Mouse (Mus musculus): ENCODE measurements around the gene Polr3c. TPM values are rescaled to one million over a fixed set of nuclear protein-coding genes. Genes with fewer than 3 reads are reported as not detected.
"Not testable (repeated sequence)": the region's sequence is repeated elsewhere in the genome, so short reads cannot be mapped to it uniquely, and the experiment has no call there.

Polr3c gene
- polyA plus RNA-seq, 1 experiment from 2014 or later = 27.1 TPM

GRCm38 (mm10) chr3:96755935-96756334 lies 28.5 kb upstream of the Polr3c start:
- H3K27me3 ChIP-seq (ENCODE audit: control insufficient read depth, insufficient read depth, low read length) = no peaks in the 10 kb centered on the region
- peaks cover 10% of the 10 kb centered on the region; the same call in 1 of the 2 replicates for H3K36me3 ChIP-seq (ENCODE audit: control insufficient read depth, insufficient read depth, low read length)
- H3K4me2 ChIP-seq (ENCODE audit: low read length) = no peak overlapping the region
- no peak overlapping the region for H3K9ac ChIP-seq (ENCODE audit: low read length)
- no peak for ATAC-seq (ENCODE audit: insufficient number of reproducible peaks, insufficient read depth, low FRiP score, low read depth)
- WGBS = 91% methylated on average over 1 of the region's 1 CpGs
- H3K9me3 ChIP-seq (ENCODE audit: control insufficient read depth, low read length) = no peaks in the 10 kb centered on the region
- peaks cover 3 to 11% of the 10 kb centered on the region in 2 experiments; a peak in 3 of 4 replicates for H3K4me1 ChIP-seq (ENCODE audit: control insufficient read depth in 2 of 2, insufficient read depth in 2 of 2, low read length in 2 of 2)
- no peak overlapping the region for H3K27ac ChIP-seq (replicated peaks in 1 of 2; ENCODE audit: control insufficient read depth in 1 of 2, insufficient read depth in 1 of 2, low read depth in 2 of 2, low read length in 2 of 2)
- no peak overlapping the region for H3K4me3 ChIP-seq (ENCODE audit: control insufficient read depth in 1 of 2, insufficient read depth in 1 of 2, low read depth in 1 of 2, low read length in 2 of 2)

DNA sequence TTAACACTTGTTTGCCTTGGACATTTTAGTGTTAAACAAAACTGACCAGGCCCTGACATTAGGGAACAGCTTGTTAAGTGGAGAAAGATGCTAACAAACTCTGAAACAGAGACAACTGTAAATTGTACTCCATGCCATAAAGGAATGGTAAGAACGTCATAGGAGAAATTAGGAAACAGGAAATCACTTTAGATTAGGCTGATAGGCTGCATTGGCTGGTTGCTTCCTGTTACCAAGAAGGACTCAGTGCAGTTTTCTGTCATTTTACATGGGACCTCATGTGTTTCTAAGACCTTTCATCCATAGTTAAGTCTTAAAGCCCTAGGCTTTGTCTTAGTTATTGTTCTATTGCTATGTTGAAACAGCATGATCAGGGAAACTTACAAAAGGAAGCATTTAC lies 19.4 kb upstream of the Polr3c start:
- Histone ChIP-seq H3K27me3 (ENCODE audit: control insufficient read depth, insufficient read depth, low read length) (no peaks in the 10 kb centered on the region), H3K36me3 (ENCODE audit: control insufficient read depth, insufficient read depth, low read length) (no peaks in the 10 kb centered on the region), H3K9ac (ENCODE audit: low read length) (no peak overlapping the region), H3K27ac (replicated peaks in 1 of 2; ENCODE audit: control insufficient read depth in 1 of 2, insufficient read depth in 1 of 2, low read depth in 2 of 2, low read length in 2 of 2) (no peak overlapping the region), H3K4me2 (ENCODE audit: low read length) (no peak overlapping the region), H3K4me1 (ENCODE audit: control insufficient read depth in 2 of 2, insufficient read depth in 2 of 2, low read length in 2 of 2) (peaks cover 0 to 9% of the 10 kb centered on the region in 2 experiments; a peak in 1 of 4 replicates), H3K4me3 (ENCODE audit: control insufficient read depth in 1 of 2, insufficient read depth in 1 of 2, low read depth in 1 of 2, low read length in 2 of 2) (no peak overlapping the region), H3K9me3 (ENCODE audit: control insufficient read depth, low read length) (no peaks in the 10 kb centered on the region)
- ATAC-seq (ENCODE audit: insufficient number of reproducible peaks, insufficient read depth, low FRiP score, low read depth) = no peak
- 37% methylated on average over 1 of the region's 1 CpGs for WGBS

DNA sequence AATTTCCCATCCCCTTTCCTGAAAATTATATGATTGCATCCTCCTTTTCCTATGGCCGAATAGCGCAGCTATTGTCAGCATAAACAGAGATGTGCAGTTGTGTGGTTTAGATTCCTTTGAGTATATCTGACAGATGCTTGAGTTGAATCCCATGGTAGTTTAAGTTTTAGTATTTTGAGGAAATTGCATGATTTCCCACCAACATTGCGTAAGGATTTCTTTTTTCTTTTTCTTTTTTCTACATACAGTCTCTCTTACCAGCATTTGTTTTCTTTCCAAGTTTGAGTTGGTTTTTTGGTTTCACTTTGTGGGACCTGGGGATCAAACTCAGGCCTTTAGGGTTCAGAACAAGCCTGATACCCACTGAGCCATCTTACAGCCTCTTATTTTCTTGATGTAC lies 16.9 kb upstream of the Polr3c start:
- ATAC-seq (ENCODE audit: insufficient number of reproducible peaks, insufficient read depth, low FRiP score, low read depth) = no peak
- WGBS = 94% methylated on average over 3 of the region's 3 CpGs
- Histone ChIP-seq H3K27me3 (ENCODE audit: control insufficient read depth, insufficient read depth, low read length) (no peaks in the 10 kb centered on the region), H3K9me3 (ENCODE audit: control insufficient read depth, low read length) (no peaks in the 10 kb centered on the region), H3K27ac (replicated peaks in 1 of 2; ENCODE audit: control insufficient read depth in 1 of 2, insufficient read depth in 1 of 2, low read depth in 2 of 2, low read length in 2 of 2) (no peak overlapping the region), H3K36me3 (ENCODE audit: control insufficient read depth, insufficient read depth, low read length) (no peaks in the 10 kb centered on the region), H3K4me3 (ENCODE audit: control insufficient read depth in 1 of 2, insufficient read depth in 1 of 2, low read depth in 1 of 2, low read length in 2 of 2) (no peak overlapping the region), H3K4me1 (ENCODE audit: control insufficient read depth in 2 of 2, insufficient read depth in 2 of 2, low read length in 2 of 2) (peaks cover 0 to 9% of the 10 kb centered on the region in 2 experiments; a peak in 1 of 4 replicates), H3K9ac (ENCODE audit: low read length) (no peak overlapping the region), H3K4me2 (ENCODE audit: low read length) (no peak overlapping the region)

- ATAC-seq (ENCODE audit: insufficient number of reproducible peaks, insufficient read depth, low FRiP score, low read depth); H3K4me2 ChIP-seq (ENCODE audit: low read length); H3K27ac ChIP-seq (replicated peaks in 1 of 2; ENCODE audit: control insufficient read depth in 1 of 2, insufficient read depth in 1 of 2, low read depth in 2 of 2, low read length in 2 of 2); H3K36me3 ChIP-seq (ENCODE audit: control insufficient read depth, insufficient read depth, low read length); H3K9ac ChIP-seq (ENCODE audit: low read length); H3K4me3 ChIP-seq (ENCODE audit: control insufficient read depth in 1 of 2, insufficient read depth in 1 of 2, low read depth in 1 of 2, low read length in 2 of 2); H3K9me3 ChIP-seq (ENCODE audit: control insufficient read depth, low read length); H3K27me3 ChIP-seq (ENCODE audit: control insufficient read depth, insufficient read depth, low read length): not testable (repeated sequence)
- H3K4me1 ChIP-seq (ENCODE audit: control insufficient read depth in 2 of 2, insufficient read depth in 2 of 2, low read length in 2 of 2) = peaks cover 0 to 16% of the 10 kb centered on the region in 2 experiments; a peak in 3 of 4 replicates
Measured at GRCm38 (mm10) chr3:96740279-96740678, 12.9 kb upstream of the Polr3c start.

- Histone ChIP-seq H3K27me3 (ENCODE audit: control insufficient read depth, insufficient read depth, low read length) (no peaks in the 10 kb centered on the region), H3K4me2 (ENCODE audit: low read length) (no peak overlapping the region), H3K27ac (replicated peaks in 1 of 2; ENCODE audit: control insufficient read depth in 1 of 2, insufficient read depth in 1 of 2, low read depth in 2 of 2, low read length in 2 of 2) (no peak overlapping the region), H3K36me3 (ENCODE audit: control insufficient read depth, insufficient read depth, low read length) (no peaks in the 10 kb centered on the region), H3K4me3 (ENCODE audit: control insufficient read depth in 1 of 2, insufficient read depth in 1 of 2, low read depth in 1 of 2, low read length in 2 of 2) (no peak overlapping the region), H3K9me3 (ENCODE audit: control insufficient read depth, low read length) (no peaks in the 10 kb centered on the region), H3K4me1 (ENCODE audit: control insufficient read depth in 2 of 2, insufficient read depth in 2 of 2, low read length in 2 of 2) (peaks cover 0 to 16% of the 10 kb centered on the region in 2 experiments; a peak in 3 of 4 replicates), H3K9ac (ENCODE audit: low read length) (no peak overlapping the region)
- 73% methylated on average over 1 of the region's 1 CpGs for WGBS
- no peak for ATAC-seq (ENCODE audit: insufficient number of reproducible peaks, insufficient read depth, low FRiP score, low read depth)
Measured at GRCm38 (mm10) chr3:96737995-96738394, 10.6 kb upstream of the Polr3c start.

- Histone ChIP-seq H3K9me3 (ENCODE audit: control insufficient read depth, low read length) (no peaks in the 10 kb centered on the region), H3K27me3 (ENCODE audit: control insufficient read depth, insufficient read depth, low read length) (no peaks in the 10 kb centered on the region), H3K27ac (replicated peaks in 1 of 2; ENCODE audit: control insufficient read depth in 1 of 2, insufficient read depth in 1 of 2, low read depth in 2 of 2, low read length in 2 of 2) (no peak overlapping the region), H3K9ac (ENCODE audit: low read length) (no peak overlapping the region), H3K4me2 (ENCODE audit: low read length) (no peak overlapping the region), H3K4me3 (ENCODE audit: control insufficient read depth in 1 of 2, insufficient read depth in 1 of 2, low read depth in 1 of 2, low read length in 2 of 2) (no peak overlapping the region), H3K4me1 (ENCODE audit: control insufficient read depth in 2 of 2, insufficient read depth in 2 of 2, low read length in 2 of 2) (peaks cover 0 to 12% of the 10 kb centered on the region in 2 experiments; a peak in 3 of 4 replicates), H3K36me3 (ENCODE audit: control insufficient read depth, insufficient read depth, low read length) (no peaks in the 10 kb centered on the region)
- no peak for ATAC-seq (ENCODE audit: insufficient number of reproducible peaks, insufficient read depth, low FRiP score, low read depth)
- 39% methylated on average over 1 of the region's 1 CpGs for WGBS
Measured at GRCm38 (mm10) chr3:96737013-96737740, 9.7 kb upstream of the Polr3c start.

DNA sequence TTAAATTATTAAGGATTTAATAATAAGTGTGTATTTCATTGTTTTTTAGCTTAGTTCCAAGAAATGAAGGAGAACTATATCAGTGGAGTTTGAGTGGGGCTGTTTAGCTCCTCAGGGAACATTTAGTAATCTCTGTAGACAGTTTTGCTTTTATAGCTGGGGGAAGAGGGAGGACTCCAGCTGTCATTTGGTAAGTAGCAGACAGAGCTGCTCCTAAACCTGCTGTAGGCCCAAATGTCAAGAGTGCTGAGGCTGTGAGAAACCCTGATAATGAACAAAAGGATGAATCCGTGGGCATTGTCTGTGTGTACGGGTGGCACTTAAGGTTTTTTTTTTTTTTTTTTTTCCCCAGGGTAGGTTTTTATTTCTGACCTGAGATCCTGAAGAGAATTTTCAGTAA lies 7.8 kb upstream of the Polr3c start:
- ATAC-seq (ENCODE audit: insufficient number of reproducible peaks, insufficient read depth, low FRiP score, low read depth) = no peak
- H3K4me3 ChIP-seq (ENCODE audit: control insufficient read depth in 1 of 2, insufficient read depth in 1 of 2, low read depth in 1 of 2, low read length in 2 of 2) = no peak overlapping the region
- WGBS = 86% methylated on average over 2 of the region's 2 CpGs
- H3K4me1 ChIP-seq (ENCODE audit: control insufficient read depth in 2 of 2, insufficient read depth in 2 of 2, low read length in 2 of 2) = peaks cover 3 to 27% of the 10 kb centered on the region in 2 experiments
- H3K4me2 ChIP-seq (ENCODE audit: low read length) = no peak overlapping the region
- no peak overlapping the region for H3K9ac ChIP-seq (ENCODE audit: low read length)
- H3K36me3 ChIP-seq (ENCODE audit: control insufficient read depth, insufficient read depth, low read length) = no peaks in the 10 kb centered on the region
- H3K27ac ChIP-seq (replicated peaks in 1 of 2; ENCODE audit: control insufficient read depth in 1 of 2, insufficient read depth in 1 of 2, low read depth in 2 of 2, low read length in 2 of 2) = no peak overlapping the region
- no peaks in the 10 kb centered on the region for H3K27me3 ChIP-seq (ENCODE audit: control insufficient read depth, insufficient read depth, low read length)
- no peaks in the 10 kb centered on the region for H3K9me3 ChIP-seq (ENCODE audit: control insufficient read depth, low read length)

GRCm38 (mm10) chr3:96733984-96734383 lies 6.6 kb upstream of the Polr3c start:
- Histone ChIP-seq H3K9ac (ENCODE audit: low read length) (no peak overlapping the region), H3K27ac (replicated peaks in 1 of 2; ENCODE audit: control insufficient read depth in 1 of 2, insufficient read depth in 1 of 2, low read depth in 2 of 2, low read length in 2 of 2) (no peak overlapping the region), H3K9me3 (ENCODE audit: control insufficient read depth, low read length) (no peaks in the 10 kb centered on the region), H3K4me2 (ENCODE audit: low read length) (no peak overlapping the region), H3K36me3 (ENCODE audit: control insufficient read depth, insufficient read depth, low read length) (no peaks in the 10 kb centered on the region), H3K4me1 (ENCODE audit: control insufficient read depth in 2 of 2, insufficient read depth in 2 of 2, low read length in 2 of 2) (peaks cover 3 to 38% of the 10 kb centered on the region in 2 experiments), H3K4me3 (ENCODE audit: control insufficient read depth in 1 of 2, insufficient read depth in 1 of 2, low read depth in 1 of 2, low read length in 2 of 2) (no peak overlapping the region), H3K27me3 (ENCODE audit: control insufficient read depth, insufficient read depth, low read length) (no peaks in the 10 kb centered on the region)
- 77% methylated on average over 1 of the region's 1 CpGs for whole genome bisulfite sequencing
- ATAC-seq (ENCODE audit: insufficient number of reproducible peaks, insufficient read depth, low FRiP score, low read depth) = no peak; the same call in 1 of the 2 replicates

All from heart, embryonic 14.5 days (tissue).